Mouse (Mus musculus): ENCODE data around the gene Foxf2. TPM values are rescaled to one million over a fixed set of nuclear protein-coding genes. Genes with fewer than 3 reads are reported as not detected.

Gene Foxf2
- polyA plus RNA-seq, 1 experiment from 2014 or later, result 0.45 TPM

DNA sequence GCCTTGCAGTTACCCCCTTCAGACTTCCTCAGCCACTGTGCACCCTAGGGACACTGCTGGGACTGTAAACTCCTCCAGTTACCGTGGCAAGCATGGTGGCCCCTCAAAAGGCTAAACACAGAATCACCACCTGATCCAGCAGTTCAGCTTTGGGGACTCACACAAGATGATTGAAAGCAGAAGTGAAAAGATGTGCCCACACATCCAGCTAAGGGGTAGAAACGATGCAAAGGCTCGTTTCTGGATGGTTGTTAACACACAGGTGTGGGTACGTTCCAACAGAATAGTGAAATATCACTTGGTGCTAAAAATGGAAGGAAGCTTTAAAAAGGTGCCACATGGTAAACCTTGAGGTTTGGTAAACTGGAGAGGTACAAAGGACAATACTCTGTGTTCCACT lies 32.6 kb downstream of the Foxf2 start:
- H3K4me3 ChIP-seq, result no peak overlapping the region
- H3K27me3 ChIP-seq (replicated peaks), result peaks cover 13% of the 10 kb centered on the region
- no peaks in the 10 kb centered on the region for H3K36me3 ChIP-seq
- H3K9me3 ChIP-seq (replicated peaks), result no peaks in the 10 kb centered on the region
- WGBS (ENCODE audit: insufficient replicate concordance), result 77% methylated on average over 4 of the region's 4 CpGs
- H3K4me1 ChIP-seq, result no peaks in the 10 kb centered on the region
- ATAC-seq, result no peak
- H3K27ac ChIP-seq, result no peak overlapping the region
- H3K4me2 ChIP-seq, result no peak overlapping the region
- H3K9ac ChIP-seq, result no peak overlapping the region

DNA sequence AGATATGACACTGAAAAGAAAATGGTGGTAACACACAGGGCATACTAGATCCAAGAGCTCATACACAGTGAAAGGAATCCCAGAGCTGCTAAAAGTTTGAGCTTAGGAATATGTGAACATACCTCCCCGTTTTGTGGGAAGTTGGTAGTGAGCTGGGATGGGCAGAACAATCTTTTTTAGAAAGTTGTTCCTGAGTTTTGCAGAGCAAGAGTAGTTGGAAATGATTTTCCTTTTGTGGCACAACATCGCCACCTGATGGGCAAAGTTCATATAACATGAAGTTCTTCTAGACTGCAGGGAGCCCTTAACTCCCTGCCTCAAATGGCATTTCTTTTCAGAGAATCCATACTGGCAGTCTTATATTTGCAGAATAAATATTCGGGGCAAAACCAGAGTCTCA lies 33.3 kb downstream of the Foxf2 start:
- WGBS (ENCODE audit: insufficient replicate concordance), result 2% methylated on average over 3 of the region's 3 CpGs
- Histone ChIP-seq H3K27ac (no peak overlapping the region), H3K4me3 (no peak overlapping the region), H3K4me1 (no peaks in the 10 kb centered on the region), H3K9ac (no peak overlapping the region), H3K4me2 (no peak overlapping the region), H3K36me3 (no peaks in the 10 kb centered on the region), H3K9me3 (replicated peaks) (no peaks in the 10 kb centered on the region), H3K27me3 (replicated peaks) (peaks cover 13% of the 10 kb centered on the region)
- no peak for ATAC-seq

DNA sequence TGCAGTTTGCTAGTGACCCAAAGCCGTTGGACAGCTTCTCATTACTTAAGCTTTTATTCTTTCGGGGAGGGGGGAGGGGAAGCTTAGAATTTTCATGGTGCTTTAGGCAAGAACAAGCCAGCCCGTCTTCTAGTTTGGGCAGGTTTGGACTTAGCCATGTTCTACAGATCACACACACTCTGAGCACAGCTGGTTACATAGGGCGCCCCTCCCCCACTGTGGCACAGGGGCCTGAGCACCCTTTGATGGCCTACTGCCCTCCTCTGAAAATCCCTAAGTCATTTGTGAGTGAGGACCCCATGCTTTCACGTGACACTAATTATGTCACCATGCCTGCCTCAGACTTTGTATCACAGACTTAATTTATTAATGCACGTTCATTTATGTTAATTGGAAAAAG lies 35.6 kb downstream of the Foxf2 start:
- H3K27me3 ChIP-seq (replicated peaks), result peaks cover 13% of the 10 kb centered on the region
- H3K4me1 ChIP-seq, result no peaks in the 10 kb centered on the region
- H3K36me3 ChIP-seq, result no peaks in the 10 kb centered on the region
- H3K27ac ChIP-seq, result no peak overlapping the region
- H3K4me2 ChIP-seq, result no peak overlapping the region
- no peak overlapping the region for H3K4me3 ChIP-seq
- no peaks in the 10 kb centered on the region for H3K9me3 ChIP-seq (replicated peaks)
- H3K9ac ChIP-seq, result no peak overlapping the region
- ATAC-seq, result no peak
- 50% methylated on average over 6 of the region's 6 CpGs for WGBS (ENCODE audit: insufficient replicate concordance)

DNA sequence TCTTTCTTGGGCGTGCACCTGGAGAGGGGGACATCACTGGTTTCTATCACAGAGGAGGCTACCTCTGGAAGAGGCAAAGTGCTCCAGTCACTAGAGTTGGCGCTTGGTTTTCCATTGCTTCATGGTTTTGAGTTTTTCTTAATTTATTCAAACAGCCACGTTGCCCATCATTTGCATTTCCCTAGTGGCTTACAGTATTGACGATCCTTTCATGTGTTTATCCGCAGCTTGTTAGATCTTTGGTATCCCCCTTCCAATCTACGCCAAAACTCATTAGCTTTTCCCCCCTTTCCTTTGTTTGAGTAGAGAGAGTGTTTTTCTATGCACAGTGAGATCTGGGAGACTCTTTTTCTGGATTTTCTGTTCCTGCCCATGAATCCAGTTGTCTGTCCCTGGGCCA lies 39.8 kb downstream of the Foxf2 start:
- H3K9me3 ChIP-seq (replicated peaks), result no peaks in the 10 kb centered on the region
- no peak overlapping the region for H3K9ac ChIP-seq
- peaks cover 2% of the 10 kb centered on the region; the same call in 1 of the 2 replicates for H3K27me3 ChIP-seq (replicated peaks)
- no peaks in the 10 kb centered on the region for H3K4me1 ChIP-seq
- no peak overlapping the region for H3K27ac ChIP-seq
- no peak overlapping the region for H3K4me2 ChIP-seq
- 58% methylated on average over 6 of the region's 6 CpGs for WGBS (ENCODE audit: insufficient replicate concordance)
- H3K4me3 ChIP-seq, result no peak overlapping the region
- no peaks in the 10 kb centered on the region for H3K36me3 ChIP-seq
- no peak for ATAC-seq

DNA sequence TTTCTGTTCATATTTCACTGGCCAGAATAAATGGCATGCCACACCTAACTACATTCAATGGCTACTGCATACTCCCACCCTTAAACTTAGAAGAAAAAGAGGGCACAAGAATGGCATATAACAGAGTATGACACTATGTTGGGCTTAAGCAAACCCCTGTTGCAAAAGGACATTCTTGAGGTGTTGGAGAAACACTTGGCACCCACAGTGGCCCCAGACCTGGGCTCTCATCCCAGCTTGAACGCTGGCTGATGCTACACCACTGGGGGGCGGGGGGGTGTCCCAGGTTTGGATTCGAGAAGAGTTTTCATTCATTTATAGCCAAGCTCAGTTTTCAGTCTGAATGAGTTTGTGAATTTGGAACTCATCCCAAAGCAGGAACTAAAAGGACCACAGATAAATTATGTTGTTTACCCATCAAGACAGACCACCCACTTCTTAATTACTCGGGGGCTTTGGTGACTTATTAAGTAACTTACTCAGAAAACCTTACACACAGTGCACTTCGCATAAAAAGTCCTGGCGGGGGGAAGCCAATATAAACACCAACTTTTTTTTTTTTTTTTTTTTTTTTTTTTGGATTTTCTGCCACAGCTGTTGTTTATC lies 42.4 kb downstream of the Foxf2 start:
- 59% methylated on average over 6 of the region's 6 CpGs for WGBS (ENCODE audit: insufficient replicate concordance)
- Histone ChIP-seq H3K9me3 (replicated peaks) (no peaks in the 10 kb centered on the region), H3K4me2 (no peak overlapping the region), H3K36me3 (no peaks in the 10 kb centered on the region), H3K27me3 (replicated peaks) (no peaks in the 10 kb centered on the region), H3K4me1 (no peaks in the 10 kb centered on the region), H3K9ac (no peak overlapping the region), H3K27ac (no peak overlapping the region), H3K4me3 (no peak overlapping the region)
- ATAC-seq, result no peak

DNA sequence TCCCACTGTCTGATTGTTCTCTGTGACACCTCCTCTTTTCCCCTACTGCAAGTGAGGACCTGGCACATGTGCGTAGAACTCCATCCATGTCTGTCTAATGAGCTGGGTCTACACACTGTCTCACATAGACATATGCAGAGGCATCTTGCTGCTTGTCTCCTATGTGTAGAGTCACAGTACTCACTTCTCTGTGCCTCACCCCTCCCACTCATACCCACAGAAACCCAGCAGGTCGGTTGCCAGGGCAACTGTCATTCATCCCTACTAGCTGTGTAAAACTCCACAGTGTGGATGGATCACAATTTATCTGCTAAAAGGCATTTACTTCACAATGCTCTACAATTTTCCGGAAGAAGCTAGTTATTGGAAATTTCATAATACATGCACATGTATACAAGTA lies 46.5 kb downstream of the Foxf2 start:
- no peaks in the 10 kb centered on the region for H3K4me1 ChIP-seq
- no peak overlapping the region for H3K27ac ChIP-seq
- H3K4me3 ChIP-seq, result no peak overlapping the region
- H3K27me3 ChIP-seq (replicated peaks), result no peaks in the 10 kb centered on the region
- H3K9ac ChIP-seq, result no peak overlapping the region
- no peak overlapping the region for H3K4me2 ChIP-seq
- 70% methylated on average over 3 of the region's 3 CpGs for WGBS (ENCODE audit: insufficient replicate concordance)
- no peaks in the 10 kb centered on the region for H3K9me3 ChIP-seq (replicated peaks)
- H3K36me3 ChIP-seq, result no peaks in the 10 kb centered on the region
- ATAC-seq, result no peak

Small RNA genes within 50 kb of the gene (microRNA-seq; reads per million reads assigned to microRNA genes)
- not detected for gene Gm27516

Other genes starting within 250 kb of the Foxf2 start
- gene Foxq1, start 69.7 kb upstream of the Foxf2 start, polyA plus RNA-seq (2016; fragmentation: Nextera tagmentation; extraction: Ambion mirVana), result 0.07 and 0.10 TPM in 2 replicates
- gene A530084C06Rik, start 66.5 kb upstream of the Foxf2 start, polyA plus RNA-seq (2016; fragmentation: Nextera tagmentation; extraction: Ambion mirVana), result not detected in 2 replicates
- 0.25 and 0.28 TPM in 2 replicates for gene Foxc1, start 180.8 kb downstream of the Foxf2 start, polyA plus RNA-seq (2016; fragmentation: Nextera tagmentation; extraction: Ambion mirVana)